Mouse (Mus musculus): ENCODE measurements around the gene Ciita.

Ciita gene

GRCm38 (mm10) chr16:10515953-10516572, 36.2 kb downstream of the Ciita start:
- in situ Hi-C loops (cut with MboI) = loop anchor here (5.0 kb wide), 1 partner anchor 104 kb away; the partner anchor contains the start of gene Nubp1

DNA sequence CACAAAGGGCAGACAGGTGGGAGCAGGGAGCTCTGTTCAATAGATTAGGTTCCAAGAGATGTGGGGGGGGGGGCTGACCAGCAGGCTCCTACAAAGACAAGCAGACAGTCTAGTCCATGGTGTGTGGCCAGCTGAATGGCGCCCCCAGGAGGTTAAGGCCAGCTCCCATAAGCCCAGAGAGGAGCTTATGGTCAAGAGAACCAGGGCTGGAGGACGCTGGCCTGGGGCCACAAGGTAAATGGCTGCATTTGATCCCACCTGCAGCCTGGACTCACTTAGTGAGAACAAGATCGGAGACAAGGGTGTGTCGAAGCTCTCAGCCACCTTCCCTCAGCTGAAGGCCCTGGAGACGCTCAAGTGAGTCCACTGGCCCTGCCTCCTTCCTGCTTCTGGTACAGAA, 38.2 kb downstream of the Ciita start:
- in situ Hi-C loops (cut with MboI) = loop anchor here (5.0 kb wide), 1 partner anchor 106 kb away; the partner anchor contains the start of gene Nubp1

- in situ Hi-C loops (cut with MboI) = no loop called here
Measured at GRCm38 (mm10) chr16:10520908-10521614, 41.2 kb downstream of the Ciita start.

DNA sequence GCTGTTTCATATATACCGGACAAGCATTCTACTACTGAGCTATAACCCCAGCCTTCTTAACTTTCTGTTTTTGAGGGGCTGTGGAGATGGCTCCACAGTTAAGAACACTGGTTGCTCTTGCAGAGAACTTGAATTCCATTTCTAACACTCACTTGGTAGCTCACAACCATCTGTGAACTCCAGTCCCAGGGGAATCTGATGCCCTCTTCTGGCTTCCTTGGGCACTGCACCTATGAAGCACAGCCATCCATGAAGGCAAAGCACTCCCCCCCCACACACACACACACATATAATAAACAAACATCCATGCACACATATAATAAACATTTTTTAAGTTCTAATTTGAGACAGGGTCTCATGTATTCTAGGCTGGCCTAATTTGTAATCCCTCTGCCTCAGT, 43.0 kb downstream of the Ciita start:
- in situ Hi-C loops (cut with MboI) = no loop called here

GRCm38 (mm10) chr16:10523650-10524049, 43.8 kb downstream of the Ciita start:
- in situ Hi-C loops (cut with MboI) = no loop called here

- in situ Hi-C loops (cut with MboI) = no loop called here
Measured at GRCm38 (mm10) chr16:10524866-10525609, 45.2 kb downstream of the Ciita start.

DNA sequence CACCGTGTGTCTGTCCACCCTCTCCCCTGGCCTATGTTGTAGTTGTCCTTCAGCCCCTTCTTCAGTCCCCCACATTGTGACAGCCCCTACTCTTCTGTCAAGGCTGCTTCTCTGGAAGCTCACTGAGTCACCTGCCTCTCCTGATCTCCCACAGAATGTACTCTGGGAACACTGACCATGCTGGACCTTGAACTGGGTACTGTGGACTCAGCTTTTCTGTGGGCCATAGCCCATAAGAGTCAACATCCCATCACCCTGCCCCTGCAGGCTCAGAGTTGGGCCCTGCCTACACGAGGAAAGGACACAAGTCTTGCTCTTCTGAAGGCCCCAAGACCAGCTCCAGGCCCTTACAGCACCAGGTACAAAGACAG, 45.7 kb downstream of the Ciita start:
- in situ Hi-C loops (cut with MboI) = no loop called here

DNA sequence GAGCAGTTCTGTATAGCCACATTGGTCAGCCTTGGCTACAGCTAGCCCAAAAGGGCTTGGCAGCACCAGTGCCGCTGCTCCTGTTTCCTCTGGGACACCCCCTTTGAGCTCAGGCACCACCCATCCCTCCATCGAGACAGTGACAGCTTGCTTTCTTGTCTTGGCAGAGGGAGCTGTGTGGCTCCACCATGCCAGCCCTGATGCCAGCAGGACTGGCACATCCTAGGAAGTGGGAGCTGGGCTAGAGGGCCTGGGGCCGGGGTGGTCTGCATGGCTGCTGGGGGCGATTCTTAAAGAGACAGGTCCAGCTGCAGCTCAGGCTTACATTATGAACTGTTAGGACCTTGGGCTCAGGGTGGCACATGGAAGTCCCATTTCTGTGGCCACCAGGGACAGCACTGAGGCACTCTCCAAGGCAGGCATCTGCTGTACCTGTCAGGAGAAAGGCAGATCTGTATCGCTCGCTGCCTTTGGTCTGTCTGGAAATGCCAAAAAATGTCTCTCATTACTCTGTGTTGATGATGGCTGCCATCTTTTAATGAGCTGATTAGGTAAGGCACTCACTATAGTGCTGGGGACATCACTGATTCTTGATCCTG, 47.3 kb downstream of the Ciita start:
- in situ Hi-C loops (cut with MboI) = no loop called here

- in situ Hi-C loops (cut with MboI) = no loop called here
Measured at GRCm38 (mm10) chr16:10528382-10528781, 48.5 kb downstream of the Ciita start.

DNA sequence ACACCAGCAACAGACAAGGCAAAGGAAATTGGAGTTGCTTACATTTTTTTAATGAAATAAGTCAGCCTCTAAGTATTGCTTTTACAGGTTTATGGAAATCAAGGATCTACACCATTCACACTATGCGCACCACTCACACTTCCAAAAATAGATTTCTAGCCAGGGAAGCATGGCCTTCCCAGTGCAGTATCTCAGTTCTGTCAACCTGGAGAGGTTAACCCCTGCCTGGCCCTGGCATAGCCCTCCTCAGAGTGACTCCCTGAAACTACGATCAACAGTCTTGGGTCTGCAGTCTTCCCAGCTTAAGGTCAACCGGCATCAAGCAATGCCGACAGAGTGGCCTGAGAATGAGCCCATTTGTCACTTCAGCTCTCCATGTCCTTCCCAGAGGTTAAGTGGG, 50.3 kb downstream of the Ciita start:
- in situ Hi-C loops (cut with MboI) = no loop called here

DNA sequence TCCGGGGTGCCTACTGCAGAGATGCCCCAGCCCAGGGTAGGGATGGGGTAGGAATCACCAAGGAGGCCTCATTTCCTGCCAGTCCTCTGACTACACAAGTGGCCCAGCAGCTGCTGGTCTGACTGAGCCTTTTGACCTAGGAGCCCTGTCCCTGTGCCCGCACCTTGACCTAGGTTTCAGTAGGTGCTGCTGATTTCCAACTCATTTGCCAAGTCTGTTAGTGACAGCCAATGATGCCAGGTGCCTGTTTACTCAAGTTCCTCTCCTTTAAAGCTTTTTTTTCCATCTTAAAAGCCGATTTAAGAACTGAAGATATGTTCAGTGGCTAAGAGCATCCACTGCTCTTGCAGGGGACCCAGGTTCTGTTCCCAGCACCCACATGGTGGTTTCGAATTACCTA, 53.9 kb downstream of the Ciita start:
- in situ Hi-C loops (cut with MboI) = no loop called here

- in situ Hi-C loops (cut with MboI) = no loop called here
Measured at GRCm38 (mm10) chr16:10534567-10534966, 54.7 kb downstream of the Ciita start.

- in situ Hi-C loops (cut with MboI) = no loop called here
Measured at GRCm38 (mm10) chr16:10536323-10536722, 56.5 kb downstream of the Ciita start.

DNA sequence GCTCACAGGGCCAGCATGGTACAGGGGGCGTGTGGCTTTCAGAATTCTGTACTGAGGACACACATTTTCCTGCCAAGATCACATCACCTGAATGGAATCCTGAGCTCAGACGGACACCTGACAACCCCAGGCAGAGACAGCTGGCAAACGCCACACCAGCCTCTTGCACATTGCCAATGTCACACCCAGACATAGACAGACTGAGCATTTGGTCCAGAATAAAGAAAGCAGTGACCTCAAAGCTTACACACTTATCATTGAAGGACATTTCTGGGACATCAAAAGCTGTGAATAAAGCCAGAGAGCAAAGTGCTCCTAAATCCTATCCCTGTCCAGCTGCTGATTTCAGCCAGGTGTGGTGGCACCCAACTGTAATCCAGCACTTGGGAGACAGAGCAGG, 57.1 kb downstream of the Ciita start:
- in situ Hi-C loops (cut with MboI) = no loop called here

DNA sequence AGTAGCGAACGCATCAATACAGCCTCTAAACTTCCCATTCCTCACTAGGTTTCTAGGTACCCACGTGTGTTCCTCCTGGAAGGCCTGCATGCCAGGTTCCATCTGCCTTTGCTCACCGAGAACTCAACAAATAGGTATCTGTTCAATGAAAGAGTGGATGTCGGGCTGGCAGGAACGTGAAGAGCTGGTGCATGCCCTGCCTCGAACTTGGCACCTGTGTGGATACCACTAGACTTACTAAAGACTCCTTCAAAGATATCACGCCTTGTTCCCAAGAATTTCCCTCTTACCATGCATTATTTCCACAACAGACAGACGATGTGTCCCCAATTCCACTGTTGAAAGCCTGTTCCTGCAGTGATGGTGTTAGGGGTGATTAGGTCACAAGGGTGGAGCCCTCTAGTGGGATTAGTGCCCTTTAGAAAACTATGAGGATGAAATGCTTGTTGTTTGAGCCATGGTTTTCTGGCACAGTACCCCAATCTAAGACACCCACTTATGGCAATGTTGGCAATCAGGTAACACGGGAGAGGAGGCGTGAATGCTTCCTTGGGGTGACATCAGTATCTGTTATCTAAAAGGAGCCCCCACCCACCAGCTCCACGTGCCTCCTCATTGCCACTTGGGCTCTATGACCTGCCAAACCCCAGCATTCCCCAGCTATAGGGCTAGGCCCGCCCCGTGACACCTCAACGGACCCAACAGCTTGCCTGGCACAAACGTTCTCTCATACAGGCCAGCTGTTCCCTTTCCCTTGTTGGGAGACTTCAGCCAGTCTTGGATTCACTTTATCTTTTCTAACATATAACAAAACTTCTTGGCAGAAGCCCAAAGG, 61.1 kb downstream of the Ciita start:
- in situ Hi-C loops (cut with MboI) = no loop called here

DNA sequence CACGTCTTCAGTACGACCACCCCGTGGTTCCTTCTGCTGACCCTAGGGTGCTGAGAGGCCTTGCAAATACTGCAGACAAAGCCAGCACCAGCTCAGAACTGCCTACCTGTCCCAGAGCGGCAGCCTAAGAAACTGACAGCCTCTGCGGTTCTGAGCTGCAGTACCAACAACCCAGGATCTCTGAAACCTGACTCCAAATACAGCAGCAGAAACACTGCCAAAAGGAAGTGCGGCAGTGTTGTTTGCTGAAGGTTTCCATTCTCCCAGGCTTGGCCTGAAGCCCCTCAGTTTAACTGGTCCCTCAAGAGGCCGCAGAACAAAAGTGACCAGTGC, 61.7 kb downstream of the Ciita start:
- in situ Hi-C loops (cut with MboI) = no loop called here

DNA sequence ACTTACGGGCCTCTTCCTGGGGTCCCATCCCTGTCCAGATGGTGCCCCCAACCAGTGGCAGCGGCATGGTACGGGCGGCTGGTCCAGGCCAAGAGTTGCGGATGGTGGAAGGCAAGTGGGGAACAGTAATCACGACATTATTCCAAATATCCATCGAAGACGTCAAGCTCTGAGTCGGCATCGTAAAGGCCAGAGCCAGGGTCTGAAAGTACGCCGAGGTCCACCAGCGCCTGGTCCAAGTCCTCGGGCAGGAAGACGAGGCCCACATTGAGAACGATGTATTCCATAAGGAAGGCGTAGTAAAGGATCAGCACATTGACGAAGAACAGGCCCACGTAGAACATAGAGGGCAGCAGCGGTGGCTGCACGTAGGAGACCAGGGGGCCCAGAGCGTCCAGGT, 62.4 kb downstream of the Ciita start:
- in situ Hi-C loops (cut with MboI) = no loop called here

DNA sequence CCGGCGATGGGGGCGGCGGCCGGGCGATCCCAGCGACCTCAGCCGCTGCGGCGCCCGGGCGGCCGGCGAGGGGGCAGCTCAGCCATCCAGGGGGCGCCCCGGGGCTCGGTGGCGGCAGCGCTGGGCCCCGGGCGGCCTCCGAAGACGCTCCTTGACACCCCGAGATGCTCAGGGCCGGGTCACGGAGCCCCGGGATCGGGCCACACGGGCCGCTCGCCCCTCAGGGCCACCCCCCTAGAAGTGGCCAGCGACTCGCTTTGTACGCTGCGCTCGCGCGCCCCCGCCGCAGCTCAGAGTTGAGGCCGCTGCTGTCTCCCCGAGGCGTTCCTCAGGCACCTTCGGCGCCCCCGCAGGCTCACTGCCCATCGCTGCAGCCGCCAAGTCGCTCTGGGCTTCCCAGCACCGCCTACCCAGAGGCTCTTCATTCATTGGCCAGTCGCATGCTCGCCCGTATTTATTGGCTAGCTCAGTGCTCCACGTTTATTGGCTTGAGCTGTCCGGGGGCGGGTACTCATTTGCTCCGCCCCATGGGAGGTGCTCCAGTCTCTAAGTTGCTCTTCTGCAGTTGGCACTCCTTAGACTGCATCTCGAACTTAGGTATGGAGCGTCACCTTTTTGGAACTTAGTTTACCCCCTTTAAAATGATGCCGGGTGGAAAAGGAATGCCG, 63.0 kb downstream of the Ciita start, which contains the start of gene Dexi:
TSS of gene Dexi (minus strand) at position 357 of the 668 bp plus-strand sequence.
- in situ Hi-C loops (cut with MboI) = no loop called here

GRCm38 (mm10) chr16:10544995-10545622, 65.2 kb downstream of the Ciita start, which contains the start of gene Clec16a:
Clec16a (plus strand) TSS chr16:10545339.
- in situ Hi-C loops (cut with MboI) = no loop called here

DNA sequence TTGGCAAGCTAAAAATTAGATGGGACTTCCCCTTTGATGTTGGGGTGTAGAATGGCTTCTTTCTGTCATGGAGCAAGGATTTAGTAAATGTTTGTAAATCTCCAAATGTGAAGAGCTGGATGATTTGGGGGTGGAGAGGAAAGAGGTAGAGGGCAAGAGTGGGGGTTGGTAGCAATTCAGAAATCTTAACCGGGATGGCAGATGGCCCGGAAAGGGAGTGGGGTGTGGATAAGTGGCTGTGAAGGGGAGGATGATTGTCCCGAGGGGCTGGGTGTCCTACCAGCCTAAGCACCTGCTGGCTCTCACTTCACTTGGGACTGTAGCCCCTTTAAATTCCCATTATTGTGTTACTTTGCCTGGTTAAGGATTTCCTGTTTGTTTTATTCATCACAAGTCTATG, 67.0 kb downstream of the Ciita start:
- in situ Hi-C loops (cut with MboI) = no loop called here

GRCm38 (mm10) chr16:10548938-10549337, 69.1 kb downstream of the Ciita start:
- in situ Hi-C loops (cut with MboI) = no loop called here

Measured in mature B cell (primary cell).